Mouse (Mus musculus) spleen, adult 2 months (tissue): ENCODE measurements around the gene Slc30a4.

Experiments used
- CTCF ChIP-seq: fragments of 200-500 bp; IDR thresholded peaks from 2 replicates; pipeline ENCODE4 v1.5.1; 2011; ENCODE audit warnings: mild to moderate bottlenecking, inconsistent platforms; ENCODE audit not compliant: insufficient read depth, insufficient read length, insufficient replicate concordance; ENCODE audit errors: extremely low read depth
- POLR2A ChIP-seq: fragments of 200-500 bp; IDR thresholded peaks from 2 replicates; pipeline ENCODE4 v1.6.1; 2011; ENCODE audit warnings: low read depth, low read length, inconsistent platforms

GRCm38 (mm10) chr2:122636686-122637085, 65.8 kb downstream of the Slc30a4 start, which contains the start of gene AA467197:
- TF ChIP-seq POLR2A: no peak
- TF ChIP-seq CTCF: no peak
